Mouse (Mus musculus): ENCODE results near the gene Cenpj. TPM values are rescaled to one million over a fixed set of nuclear protein-coding genes. Genes with fewer than 3 reads are reported as not detected.

The Cenpj gene
- total RNA-seq, 1 experiment: 4.5 TPM

DNA sequence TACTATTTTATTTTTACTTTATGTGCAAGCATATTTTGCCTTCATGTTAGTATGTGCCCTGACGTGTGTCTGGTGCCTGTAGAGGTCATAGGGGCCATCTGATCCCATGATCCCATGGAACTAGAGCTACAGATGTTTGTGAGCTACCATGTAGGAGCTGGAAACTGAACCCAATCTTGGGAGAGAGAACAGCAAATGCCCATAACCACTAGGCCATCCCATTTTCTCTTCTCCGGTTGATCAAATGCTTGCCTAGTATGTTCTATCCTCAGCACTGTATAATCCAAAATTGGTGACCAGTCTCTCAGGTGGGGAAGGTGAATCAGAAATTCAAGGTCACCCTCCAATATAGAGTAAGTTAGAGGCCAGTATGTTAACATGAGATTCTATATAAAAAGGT is 2.7 kb downstream of the Cenpj start:
- no peak overlapping the region for H3K4me3 ChIP-seq (ENCODE audit: insufficient read depth in 1 of 2, low read depth in 1 of 2, low read length in 2 of 2, poor library complexity in 1 of 2, severe bottlenecking in 1 of 2)
- H3K36me3 ChIP-seq (ENCODE audit: control insufficient read depth, insufficient read depth, low read length, poor library complexity, severe bottlenecking): no peaks in the 10 kb centered on the region
- H3K9me3 ChIP-seq (ENCODE audit: control insufficient read depth, insufficient read depth, low read depth, low read length): no peaks in the 10 kb centered on the region
- no peak overlapping the region for H3K9ac ChIP-seq (ENCODE audit: insufficient read depth, low read depth, low read length, poor library complexity, severe bottlenecking)
- no peak for DNase-seq (ENCODE audit: low read depth, low spot score)
- TF ChIP-seq HCFC1 (IDR thresholded peaks at IDR 0.05; ENCODE audit: borderline replicate concordance, insufficient read depth, low read length): no peak
- TF ChIP-seq CHD2 (IDR thresholded peaks at IDR 0.05; ENCODE audit: low read depth, low read length): no peak
- TF ChIP-seq ZNF384 (IDR thresholded peaks at IDR 0.05; ENCODE audit: low read depth, low read length): no peak
- no peak for TF ChIP-seq ZC3H11A (IDR thresholded peaks at IDR 0.05; ENCODE audit: borderline replicate concordance, low read depth, low read length)
- no peak for TF ChIP-seq MAFK (IDR thresholded peaks at IDR 0.05; ENCODE audit: insufficient read depth, low read depth, low read length)
- in situ Hi-C loops (cut with MboI; ENCODE audit: low sequenced_read_pairs in 2 of 2, unreplicated experiment in 2 of 2): no loop called here
- peaks cover 5% of the 10 kb centered on the region in 2 experiments; a peak in 3 of 4 replicates for H3K4me1 ChIP-seq (ENCODE audit: control insufficient read depth in 2 of 2, insufficient read depth in 2 of 2, low read length in 2 of 2, poor library complexity in 1 of 2)
- no peak overlapping the region for H3K27ac ChIP-seq (ENCODE audit: insufficient read depth, low read depth, low read length, poor library complexity, severe bottlenecking)

DNA sequence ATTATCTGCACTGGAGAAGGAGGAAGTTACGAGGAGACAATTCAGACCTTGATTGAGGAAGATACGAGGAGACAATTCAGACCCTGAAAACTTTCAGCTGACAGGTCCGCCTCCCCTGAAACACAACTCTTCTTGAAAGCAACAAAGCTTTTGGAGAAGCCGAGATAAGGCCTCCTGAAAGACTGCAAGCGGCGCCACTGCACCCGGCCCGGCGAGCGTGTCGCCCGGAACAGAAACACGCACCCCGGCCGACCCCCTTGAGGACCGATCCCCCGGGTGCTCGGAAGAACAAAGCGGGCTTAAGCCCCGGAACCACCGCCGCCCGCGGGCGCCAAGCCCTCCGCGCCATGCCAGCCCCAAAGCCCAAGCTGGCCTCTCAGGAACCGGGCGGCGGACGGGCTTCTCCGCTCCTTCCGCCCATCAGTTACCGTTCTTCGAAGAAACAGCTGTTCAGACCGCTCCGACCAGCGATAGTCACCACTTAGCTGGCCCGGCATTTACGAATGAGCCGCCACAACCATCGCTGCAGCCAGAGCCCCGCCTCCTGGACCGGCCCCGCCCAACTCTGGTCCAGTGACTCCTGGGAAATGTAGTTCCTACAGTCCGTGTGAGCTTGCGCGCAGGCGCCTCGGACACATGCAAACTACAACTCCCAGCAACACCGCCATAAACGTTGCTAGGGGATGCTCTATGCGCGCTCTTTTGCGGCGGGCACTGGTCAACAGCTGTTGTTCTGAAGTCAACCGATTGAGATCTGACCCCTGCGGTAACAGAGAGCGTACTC is 3.7 kb downstream of the Cenpj start:
- TF ChIP-seq ZNF384 (IDR thresholded peaks at IDR 0.05; ENCODE audit: low read depth, low read length): no peak
- no peak for TF ChIP-seq MAFK (IDR thresholded peaks at IDR 0.05; ENCODE audit: insufficient read depth, low read depth, low read length)
- peak; percentile 98 for TF ChIP-seq HCFC1 (IDR thresholded peaks at IDR 0.05; ENCODE audit: borderline replicate concordance, insufficient read depth, low read length)
- Histone ChIP-seq H3K36me3 (ENCODE audit: control insufficient read depth, insufficient read depth, low read length, poor library complexity, severe bottlenecking) (no peaks in the 10 kb centered on the region), H3K9ac (ENCODE audit: insufficient read depth, low read depth, low read length, poor library complexity, severe bottlenecking) (peak overlapping the region; percentile 87), H3K4me3 (ENCODE audit: insufficient read depth in 1 of 2, low read depth in 1 of 2, low read length in 2 of 2, poor library complexity in 1 of 2, severe bottlenecking in 1 of 2) (peak overlapping the region; percentile 83 to 88), H3K9me3 (ENCODE audit: control insufficient read depth, insufficient read depth, low read depth, low read length) (no peaks in the 10 kb centered on the region), H3K27ac (ENCODE audit: insufficient read depth, low read depth, low read length, poor library complexity, severe bottlenecking) (no peak overlapping the region), H3K4me1 (ENCODE audit: control insufficient read depth in 2 of 2, insufficient read depth in 2 of 2, low read length in 2 of 2, poor library complexity in 1 of 2) (peaks cover 3 to 5% of the 10 kb centered on the region in 2 experiments; a peak in 3 of 4 replicates)
- in situ Hi-C loops (cut with MboI; ENCODE audit: low sequenced_read_pairs in 2 of 2, unreplicated experiment in 2 of 2): no loop called here
- DNase-seq (ENCODE audit: low read depth, low spot score): peak; percentile 95

DNA sequence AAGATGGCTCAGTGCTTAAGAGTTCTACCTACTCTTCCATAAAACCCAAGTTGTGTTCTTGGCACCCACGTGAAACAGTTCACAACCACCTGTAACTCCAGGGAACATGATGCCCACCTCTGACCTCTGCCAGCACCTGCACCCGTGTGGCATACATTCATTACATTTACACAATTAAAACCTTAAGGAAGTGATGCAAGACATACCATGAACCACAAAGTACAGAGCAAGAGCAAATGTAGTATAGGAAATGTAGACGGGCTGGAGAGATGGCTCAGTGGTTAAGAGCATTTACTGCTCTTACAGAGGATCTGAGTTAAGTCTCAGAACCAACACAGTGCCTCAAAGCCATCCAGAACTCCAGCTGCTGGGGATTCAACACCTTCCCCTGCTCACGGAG is 6.2 kb downstream of the Cenpj start:
- Histone ChIP-seq H3K4me1 (ENCODE audit: control insufficient read depth in 2 of 2, insufficient read depth in 2 of 2, low read length in 2 of 2, poor library complexity in 1 of 2) (0 out of 4 replicates have a peak, but pooled peaks cover 0 to 5% of the 10 kb centered on the region in 2 experiments), H3K36me3 (ENCODE audit: control insufficient read depth, insufficient read depth, low read length, poor library complexity, severe bottlenecking) (no peaks in the 10 kb centered on the region), H3K9ac (ENCODE audit: insufficient read depth, low read depth, low read length, poor library complexity, severe bottlenecking) (no peak overlapping the region), H3K9me3 (ENCODE audit: control insufficient read depth, insufficient read depth, low read depth, low read length) (no peaks in the 10 kb centered on the region), H3K27ac (ENCODE audit: insufficient read depth, low read depth, low read length, poor library complexity, severe bottlenecking) (no peak overlapping the region), H3K4me3 (ENCODE audit: insufficient read depth in 1 of 2, low read depth in 1 of 2, low read length in 2 of 2, poor library complexity in 1 of 2, severe bottlenecking in 1 of 2) (no peak overlapping the region)
- DNase-seq (ENCODE audit: low read depth, low spot score): no peak
- TF ChIP-seq HCFC1 (IDR thresholded peaks at IDR 0.05; ENCODE audit: borderline replicate concordance, insufficient read depth, low read length): no peak
- TF ChIP-seq ZC3H11A (IDR thresholded peaks at IDR 0.05; ENCODE audit: borderline replicate concordance, low read depth, low read length): no peak
- no peak for TF ChIP-seq CHD2 (IDR thresholded peaks at IDR 0.05; ENCODE audit: low read depth, low read length)
- TF ChIP-seq MAFK (IDR thresholded peaks at IDR 0.05; ENCODE audit: insufficient read depth, low read depth, low read length): no peak
- TF ChIP-seq ZNF384 (IDR thresholded peaks at IDR 0.05; ENCODE audit: low read depth, low read length): no peak
- in situ Hi-C loops (cut with MboI; ENCODE audit: low sequenced_read_pairs in 2 of 2, unreplicated experiment in 2 of 2): no loop called here

DNA sequence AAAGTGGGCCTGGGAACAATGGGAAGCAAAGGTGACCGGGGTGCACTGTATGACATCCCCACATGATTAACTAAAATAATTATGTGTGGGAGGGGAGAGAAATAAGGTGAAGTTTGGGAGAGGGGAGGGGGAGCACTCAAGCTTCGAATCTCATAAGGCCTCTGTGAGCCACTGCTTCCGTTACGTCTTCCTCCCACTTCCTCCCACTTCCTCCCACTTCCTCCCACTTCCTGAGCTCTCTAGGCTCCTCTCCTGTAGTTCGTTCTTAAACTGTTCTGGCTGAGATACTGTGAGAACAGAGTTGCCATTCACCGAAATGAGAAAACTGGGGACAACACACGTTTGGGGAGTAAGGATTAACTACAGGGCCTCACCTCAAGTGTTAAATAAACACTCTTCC is 7.7 kb downstream of the Cenpj start:
- H3K4me1 ChIP-seq (ENCODE audit: control insufficient read depth in 2 of 2, insufficient read depth in 2 of 2, low read length in 2 of 2, poor library complexity in 1 of 2): 0 out of 4 replicates have a peak, but pooled peaks cover 0 to 5% of the 10 kb centered on the region in 2 experiments
- H3K9ac ChIP-seq (ENCODE audit: insufficient read depth, low read depth, low read length, poor library complexity, severe bottlenecking): no peak overlapping the region
- no peak for DNase-seq (ENCODE audit: low read depth, low spot score)
- in situ Hi-C loops (cut with MboI; ENCODE audit: low sequenced_read_pairs in 2 of 2, unreplicated experiment in 2 of 2): no loop called here
- peaks cover 4% of the 10 kb centered on the region; the same call in 1 of the 2 replicates for H3K36me3 ChIP-seq (ENCODE audit: control insufficient read depth, insufficient read depth, low read length, poor library complexity, severe bottlenecking)
- TF ChIP-seq ZNF384 (IDR thresholded peaks at IDR 0.05; ENCODE audit: low read depth, low read length): no peak
- no peak for TF ChIP-seq ZC3H11A (IDR thresholded peaks at IDR 0.05; ENCODE audit: borderline replicate concordance, low read depth, low read length)
- no peak for TF ChIP-seq HCFC1 (IDR thresholded peaks at IDR 0.05; ENCODE audit: borderline replicate concordance, insufficient read depth, low read length)
- TF ChIP-seq MAFK (IDR thresholded peaks at IDR 0.05; ENCODE audit: insufficient read depth, low read depth, low read length): no peak
- TF ChIP-seq CHD2 (IDR thresholded peaks at IDR 0.05; ENCODE audit: low read depth, low read length): no peak
- no peak overlapping the region for H3K4me3 ChIP-seq (ENCODE audit: insufficient read depth in 1 of 2, low read depth in 1 of 2, low read length in 2 of 2, poor library complexity in 1 of 2, severe bottlenecking in 1 of 2)
- no peaks in the 10 kb centered on the region for H3K9me3 ChIP-seq (ENCODE audit: control insufficient read depth, insufficient read depth, low read depth, low read length)
- no peak overlapping the region for H3K27ac ChIP-seq (ENCODE audit: insufficient read depth, low read depth, low read length, poor library complexity, severe bottlenecking)

All from ES-E14 (cell line).